Mouse (Mus musculus) cerebellum, adult (tissue): ENCODE measurements around the gene Plin4.
"Not testable (repeated sequence)": the region's sequence is repeated elsewhere in the genome, so short reads cannot be mapped to it uniquely, and the experiment has no call there.

Experiments
- ATAC-seq: cut with Nextera tagmentation; 2 replicates; pipeline ENCODE4 v1.9.2; 2017; ENCODE audit warnings: mild to moderate bottlenecking, moderate library complexity, mixed read lengths; ENCODE audit not compliant: insufficient number of reproducible peaks, low FRiP score, low TSS enrichment

Plin4 gene

DNA sequence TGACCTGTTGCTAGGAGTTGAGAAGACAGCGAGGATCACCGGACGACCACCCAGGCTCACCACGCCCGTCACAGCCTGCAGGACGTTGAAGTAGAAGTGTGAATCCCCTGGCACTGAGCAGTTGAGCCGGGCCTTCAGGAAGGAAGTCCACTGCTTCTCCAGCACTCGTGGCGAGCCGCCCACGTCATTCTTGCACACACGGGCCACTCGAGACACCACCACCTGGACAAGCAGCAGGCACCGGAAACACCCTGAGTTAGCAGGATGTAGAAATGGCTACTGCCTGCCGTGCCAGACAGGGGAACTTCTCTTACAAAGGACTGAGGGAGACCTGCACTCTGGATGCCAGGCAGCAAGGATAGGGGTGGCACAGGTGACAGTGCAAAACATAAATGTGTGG is 18.6 kb upstream of the Plin4 start:
- no peak for ATAC-seq

DNA sequence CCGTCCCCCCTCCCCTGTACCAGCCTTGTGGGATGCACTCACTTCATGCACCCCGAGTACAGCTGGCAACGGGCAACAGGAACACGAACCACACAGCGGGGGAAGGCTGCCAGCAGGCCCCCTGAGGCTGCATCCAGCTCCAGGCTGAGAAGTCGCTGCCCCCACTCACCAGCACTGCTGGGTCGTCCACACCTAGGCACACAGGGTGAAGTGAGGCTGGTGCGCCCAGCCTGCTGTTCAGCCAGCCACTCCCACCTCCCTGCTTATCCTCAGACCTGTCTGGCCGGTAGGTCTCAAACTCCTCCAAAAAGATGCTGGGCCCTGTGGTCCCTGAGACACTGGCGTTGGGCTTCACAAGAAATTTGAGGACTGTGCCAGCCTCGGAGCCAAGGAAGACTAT is 16.6 kb upstream of the Plin4 start:
- no peak for ATAC-seq

DNA sequence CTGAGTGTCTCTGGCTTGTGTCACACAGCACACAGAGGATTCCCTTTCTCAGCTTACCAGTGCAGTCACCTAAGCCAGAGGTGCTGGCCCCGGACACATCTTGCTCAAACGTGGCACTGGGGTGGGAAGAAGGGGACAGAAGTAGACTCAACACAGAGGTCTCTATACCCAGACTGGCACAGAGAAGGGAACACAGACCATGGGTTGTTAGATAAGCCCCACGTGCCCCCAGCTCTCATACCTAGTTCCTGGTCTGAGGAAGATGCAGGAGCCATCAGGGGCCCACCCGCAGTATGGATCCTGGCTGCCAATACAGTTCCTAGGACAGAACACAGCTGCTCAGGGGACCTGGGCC is 15.7 kb upstream of the Plin4 start:
- no peak for ATAC-seq

DNA sequence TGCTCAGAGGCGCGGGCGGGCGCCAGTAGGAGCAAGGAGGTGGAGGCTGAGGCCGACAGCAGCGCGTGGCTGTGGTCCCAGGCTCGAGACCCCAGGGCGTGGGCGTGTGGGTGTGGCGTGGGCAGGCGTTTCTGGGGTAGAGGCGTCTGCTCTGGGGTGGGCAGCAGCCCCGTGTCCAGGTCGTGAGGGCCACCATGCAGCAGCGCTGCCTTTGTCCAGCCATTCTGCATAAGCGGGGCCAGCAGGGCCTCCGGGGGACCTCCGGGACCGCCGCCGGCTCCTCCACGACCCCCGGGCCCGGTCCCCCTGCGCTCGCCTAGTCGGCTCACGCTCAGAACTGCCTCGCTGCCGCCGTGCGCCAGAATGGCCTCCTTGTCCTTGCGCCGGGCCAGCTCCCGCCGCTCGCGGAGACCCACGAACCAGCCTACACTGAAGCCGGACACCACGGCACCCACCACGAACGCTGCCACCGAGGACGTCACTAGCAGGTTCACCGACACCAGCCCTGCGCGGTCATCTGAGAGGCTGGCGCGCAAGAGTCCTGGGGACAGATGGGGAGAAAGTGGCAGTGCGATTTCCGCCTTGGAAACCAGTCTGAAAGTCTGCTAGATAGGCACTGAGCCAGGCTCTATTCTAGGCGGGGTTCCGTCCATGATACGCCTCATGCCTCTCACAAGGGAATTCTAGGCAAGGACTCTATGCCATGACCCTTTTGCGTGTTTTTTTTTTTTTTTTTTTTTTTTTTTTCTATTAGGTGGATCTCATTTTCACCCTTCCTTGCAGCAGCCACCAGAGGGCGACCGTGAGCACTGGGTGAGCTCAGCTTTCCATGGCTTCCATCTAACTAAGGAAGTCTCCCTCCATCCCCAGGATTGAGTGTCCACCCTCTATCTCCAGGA is 15.0 kb upstream of the Plin4 start:
- no peak for ATAC-seq

DNA sequence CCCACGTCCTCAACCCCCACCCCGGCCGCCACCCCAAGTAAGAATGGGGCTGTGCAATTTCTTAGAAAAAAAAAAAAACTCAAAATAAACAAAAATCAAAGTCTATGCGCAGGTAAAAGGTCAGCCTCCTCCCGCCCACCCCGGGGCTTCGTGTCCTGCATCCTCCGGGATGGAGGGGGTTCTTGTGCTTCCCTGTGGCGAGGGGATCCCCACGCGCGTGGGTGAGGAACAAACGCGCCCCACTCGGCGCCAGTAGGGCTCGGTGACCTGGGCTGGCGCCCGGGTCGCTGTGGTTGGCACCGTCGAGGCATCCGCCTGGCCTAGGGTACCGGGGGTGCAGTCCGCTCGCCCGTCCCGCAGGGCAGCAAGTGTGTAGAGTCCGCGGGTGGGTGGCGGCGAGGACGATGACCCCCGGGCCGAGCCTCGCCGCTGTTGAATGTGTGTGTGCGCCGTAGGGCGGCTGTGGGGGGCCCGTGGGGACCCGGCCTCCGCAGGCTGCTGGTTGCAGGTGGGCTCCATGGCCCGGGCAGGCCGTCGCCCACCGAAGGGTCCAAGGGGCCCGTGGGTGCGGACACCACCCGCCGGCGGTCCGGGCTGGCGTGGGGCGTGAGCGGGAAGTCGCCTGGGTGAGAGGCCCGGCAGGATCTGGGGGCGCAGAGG is 14.2 kb upstream of the Plin4 start:
- ATAC-seq: no peak

DNA sequence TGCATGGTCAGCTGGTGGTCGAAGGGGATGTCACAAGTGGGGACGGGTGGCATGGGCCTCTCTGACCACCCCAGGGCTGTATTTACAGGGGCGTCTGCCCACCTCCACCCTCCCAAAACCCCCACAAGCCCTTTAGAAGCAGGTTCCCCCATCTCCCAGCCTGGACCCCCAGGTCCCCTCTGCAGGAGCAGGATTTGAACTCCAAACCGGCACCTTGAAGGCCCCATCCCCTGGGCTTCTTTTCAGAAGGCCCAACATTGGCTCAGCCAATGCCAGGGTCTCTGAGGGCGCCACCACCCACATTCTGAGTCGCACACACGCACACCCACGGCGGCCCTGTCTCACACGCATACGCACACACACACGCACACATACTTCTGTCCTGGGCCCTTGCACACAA is 13.6 kb upstream of the Plin4 start:
- no peak for ATAC-seq

DNA sequence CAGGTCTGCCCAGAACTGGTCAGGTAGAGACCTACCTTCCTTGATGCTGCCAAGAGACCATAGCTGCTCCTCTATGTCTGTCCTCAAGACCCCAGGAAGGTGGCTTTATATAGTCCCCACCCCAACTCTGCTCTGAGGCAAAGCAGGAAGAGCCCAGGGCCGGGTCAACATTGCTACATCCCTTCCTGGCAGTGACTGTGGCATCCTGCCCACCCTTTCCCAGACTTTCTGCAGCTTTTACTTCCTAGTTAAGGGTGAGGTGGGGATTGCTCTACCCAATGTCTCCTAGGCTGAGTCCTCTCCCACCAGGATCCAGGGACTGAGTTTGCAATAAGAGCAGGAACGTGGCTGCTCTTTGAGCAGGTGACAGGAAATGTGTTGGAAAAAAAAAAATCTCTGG is 12.2 kb upstream of the Plin4 start, which contains the start of gene Lrg1:
TSS of gene Lrg1 (minus strand) at position 176 of the 400 bp plus-strand sequence.
- no peak for ATAC-seq

DNA sequence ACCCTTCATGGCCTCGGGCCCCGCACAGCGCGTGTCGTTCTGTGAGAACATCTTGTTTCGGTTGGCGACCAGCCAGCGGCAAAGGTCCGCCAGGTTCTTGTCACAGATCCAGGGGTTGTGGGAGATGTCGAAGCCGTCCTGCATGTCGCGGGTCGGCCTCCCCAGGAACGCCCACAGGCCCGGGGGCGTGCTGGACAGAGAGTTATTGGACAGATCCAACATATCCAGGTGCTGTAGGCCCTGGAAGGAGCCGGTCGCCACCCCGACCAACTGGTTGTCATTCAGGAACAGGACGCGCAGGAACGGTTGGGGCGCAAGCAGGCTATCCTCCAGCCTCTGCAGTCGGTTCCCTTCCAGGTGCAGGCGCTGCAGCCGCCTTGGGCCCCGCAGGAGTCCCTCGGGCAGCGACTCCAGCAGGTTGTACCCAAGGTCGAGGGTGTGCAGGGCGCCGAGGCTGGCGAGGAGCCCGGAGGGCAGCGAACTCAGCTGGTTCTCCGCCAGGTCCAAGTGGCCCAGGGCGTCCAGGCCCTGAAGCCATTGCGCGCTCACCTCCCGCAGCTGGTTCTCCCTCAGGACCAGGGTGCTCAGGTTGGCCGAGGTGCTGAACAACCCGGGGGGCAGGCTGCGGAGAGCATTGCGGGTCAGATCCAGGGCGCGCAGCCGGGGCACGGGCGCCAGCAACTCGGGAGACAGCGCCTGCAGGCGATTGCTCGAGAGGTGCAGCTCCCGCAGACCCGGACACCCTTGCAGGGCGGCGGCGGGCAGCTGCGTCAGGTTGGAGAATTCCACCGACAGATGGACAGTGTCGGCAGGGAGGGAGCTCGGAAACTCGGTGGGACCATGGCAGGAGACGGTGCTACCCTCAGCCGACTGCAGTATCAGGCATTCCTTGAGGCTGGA is 10.6 kb upstream of the Plin4 start:
- peak; percentile 1; the same call in 1 of the 2 replicates for ATAC-seq

DNA sequence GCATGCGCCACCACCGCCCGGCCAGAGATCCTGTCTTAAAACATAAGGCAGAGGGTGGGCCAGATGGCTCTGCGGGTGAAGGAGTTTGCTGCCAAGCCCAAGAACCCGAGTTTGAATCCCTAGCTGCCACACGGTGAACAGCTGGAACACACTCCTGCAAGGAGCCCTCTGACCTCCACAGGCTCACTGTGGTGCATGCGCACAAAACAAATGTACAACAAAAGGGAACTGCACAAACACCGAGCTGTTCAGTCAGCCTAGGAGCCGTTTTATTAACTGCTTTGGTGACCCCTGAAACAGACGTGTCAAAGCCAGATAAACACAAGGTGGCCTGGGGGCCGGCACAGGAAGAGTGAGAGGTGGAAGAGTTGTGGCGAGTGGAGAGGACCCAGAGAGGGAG is 9.8 kb upstream of the Plin4 start:
- ATAC-seq: no peak

DNA sequence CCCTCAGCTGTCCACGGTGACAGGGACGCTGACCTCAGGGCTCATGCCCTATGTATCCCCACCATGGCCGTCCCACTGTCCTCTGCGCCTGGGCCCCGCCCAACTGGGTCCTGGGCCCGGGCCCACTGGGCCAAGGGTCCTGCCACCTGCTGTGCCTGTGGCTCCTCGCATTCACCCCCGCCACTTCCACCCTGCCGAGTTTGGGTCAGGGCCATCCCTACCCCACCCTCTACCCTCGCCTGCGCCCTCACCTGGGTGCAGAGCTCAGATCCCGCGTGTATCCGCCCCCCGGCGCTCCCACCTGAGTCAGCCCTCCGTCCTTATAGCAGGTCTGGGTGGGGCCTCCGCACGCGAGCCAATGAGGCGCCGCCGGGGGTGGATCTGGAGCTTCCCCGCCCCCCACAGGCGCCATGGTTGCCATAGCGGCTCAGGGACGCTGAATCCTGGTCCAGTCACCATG is 7.7 kb upstream of the Plin4 start, which contains the start of gene Plin5:
TSS of gene Plin5 (minus strand) at position 346 of the 460 bp plus-strand sequence.
- ATAC-seq: no peak

DNA sequence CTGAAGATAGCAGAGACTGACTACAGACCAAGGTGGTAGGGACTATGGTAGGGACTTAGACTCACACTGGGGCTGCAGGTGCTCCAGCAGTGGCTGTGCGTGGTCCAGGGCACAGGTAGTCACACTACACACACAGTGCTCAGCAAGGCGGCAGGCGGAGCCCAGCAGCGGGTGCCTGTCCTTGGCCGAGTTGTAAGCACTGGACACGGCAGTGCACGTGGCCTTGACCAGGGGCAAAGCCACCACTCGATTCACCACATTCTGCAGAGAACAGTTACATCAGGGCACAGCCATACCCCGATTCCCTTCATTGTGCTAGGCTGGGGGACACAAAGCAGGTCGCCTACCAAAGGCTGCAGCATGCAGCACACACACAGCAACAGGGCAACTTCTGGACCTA is 6.6 kb upstream of the Plin4 start:
- no peak for ATAC-seq

DNA sequence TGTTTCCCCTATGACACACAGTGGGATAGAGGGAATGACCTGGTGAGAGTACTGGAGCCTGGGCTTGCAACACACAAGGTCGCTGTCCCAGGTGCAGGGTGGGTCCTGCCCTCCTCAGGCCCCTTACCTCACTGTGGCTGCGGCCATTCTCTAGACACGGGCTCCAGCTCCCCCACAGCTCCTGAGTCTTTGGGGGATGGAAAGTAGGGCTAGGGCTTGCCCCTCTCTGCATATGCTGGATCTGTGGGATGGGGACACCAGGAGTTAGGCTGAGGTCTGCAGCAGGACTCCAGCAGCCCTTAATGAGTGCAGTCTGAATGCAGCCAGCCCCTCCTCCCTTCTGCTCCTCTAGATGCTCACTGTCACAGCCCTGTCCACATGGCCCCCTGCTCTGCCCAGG is 3.1 kb upstream of the Plin4 start:
- no peak for ATAC-seq

DNA sequence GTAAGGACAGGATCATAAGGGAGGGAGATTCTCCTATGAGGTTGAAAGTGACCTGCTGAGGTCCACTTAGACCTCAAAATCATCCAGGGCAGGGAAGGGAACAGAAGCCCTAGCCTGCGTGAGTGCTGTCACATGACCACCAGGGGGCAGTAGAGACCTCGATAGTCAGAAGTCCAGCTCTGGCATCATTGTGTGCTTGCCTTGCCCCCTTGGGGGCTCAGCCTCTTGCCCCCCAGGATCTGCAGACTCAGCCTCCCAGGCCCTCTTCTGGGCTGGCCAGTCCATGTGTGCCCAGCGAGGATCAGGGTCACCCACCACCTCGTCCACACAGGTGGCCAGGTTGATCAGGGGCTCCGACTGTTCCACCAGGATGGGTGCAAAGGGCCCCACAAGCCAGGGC is 2.3 kb upstream of the Plin4 start:
- peak; percentile 40; the same call in 1 of the 2 replicates for ATAC-seq

DNA sequence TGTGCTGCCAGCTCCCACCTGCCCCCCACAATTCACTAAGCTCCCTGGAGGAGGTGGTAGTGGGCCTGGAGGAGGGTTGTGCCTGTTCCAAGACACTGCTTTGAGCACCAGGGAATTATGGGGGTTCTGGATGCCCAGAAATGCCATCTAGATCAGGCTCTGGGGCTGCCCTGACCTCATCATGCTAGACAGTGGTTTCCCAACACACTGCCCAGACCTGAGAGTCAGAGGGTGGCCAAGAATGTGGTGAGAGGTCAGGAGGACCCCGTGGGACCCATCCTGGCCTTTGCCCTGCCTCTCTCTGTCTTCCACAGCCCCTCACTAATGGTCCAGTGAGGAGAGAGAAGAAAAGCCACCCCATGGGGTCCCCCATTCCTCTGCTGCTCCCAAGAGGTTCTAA is 1.4 kb upstream of the Plin4 start:
- ATAC-seq: no peak

DNA sequence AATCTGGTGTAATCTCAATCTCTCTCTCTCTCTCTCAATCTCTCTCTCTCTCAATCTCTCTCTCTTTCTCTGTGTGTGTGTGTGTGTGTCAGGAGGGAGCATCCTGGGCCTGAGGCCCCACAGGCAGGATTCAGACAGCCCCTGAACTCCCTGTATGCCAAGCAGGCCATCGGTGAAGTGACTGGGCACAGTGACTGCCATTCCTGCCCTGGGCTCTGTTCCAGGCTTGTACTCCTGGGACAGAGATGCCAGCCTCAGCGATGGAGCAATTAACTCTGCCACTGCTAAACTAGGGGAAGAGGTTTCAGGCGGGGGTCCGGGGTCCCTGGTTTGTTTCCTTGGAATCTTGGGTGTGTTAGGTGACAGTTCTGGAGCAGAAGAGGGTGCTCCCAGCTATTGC is 968 bp upstream of the Plin4 start:
- ATAC-seq: no peak

DNA sequence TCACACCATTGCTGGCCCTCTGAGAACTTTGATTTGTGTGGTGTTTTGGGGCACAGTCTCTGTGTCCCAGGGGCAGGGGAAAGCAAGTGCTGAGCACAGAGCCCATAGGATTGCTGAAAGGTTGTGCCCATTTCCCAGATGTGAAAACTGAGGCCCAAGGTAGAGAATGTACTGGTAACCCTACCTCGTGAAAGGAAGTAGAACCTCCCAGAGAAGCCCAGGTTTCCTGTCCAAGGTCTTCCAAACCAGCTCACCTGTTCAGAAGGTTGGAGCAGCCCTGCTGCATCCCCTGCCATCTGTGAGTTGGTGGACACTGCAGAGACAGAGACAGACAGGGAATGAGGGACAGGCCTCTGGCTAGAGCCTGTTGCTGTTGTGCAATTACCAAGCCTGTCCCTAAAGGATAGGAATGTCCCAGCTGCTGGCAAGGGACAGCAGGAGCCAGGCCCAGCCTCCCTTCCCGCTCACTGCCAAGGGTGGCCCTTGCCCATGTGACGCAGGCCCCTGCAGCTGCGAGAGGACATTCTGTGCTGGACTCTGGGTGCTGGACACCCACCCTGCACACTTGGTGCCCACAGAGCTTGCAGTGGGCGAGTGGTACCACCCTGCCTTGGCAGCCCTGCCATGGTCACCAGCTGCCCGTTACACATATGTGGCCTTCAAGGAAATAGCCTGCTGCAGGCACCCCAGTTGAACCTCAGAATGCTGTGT is 1.1 kb downstream of the Plin4 start:
- peak; percentile 20; the same call in 1 of the 2 replicates for ATAC-seq

DNA sequence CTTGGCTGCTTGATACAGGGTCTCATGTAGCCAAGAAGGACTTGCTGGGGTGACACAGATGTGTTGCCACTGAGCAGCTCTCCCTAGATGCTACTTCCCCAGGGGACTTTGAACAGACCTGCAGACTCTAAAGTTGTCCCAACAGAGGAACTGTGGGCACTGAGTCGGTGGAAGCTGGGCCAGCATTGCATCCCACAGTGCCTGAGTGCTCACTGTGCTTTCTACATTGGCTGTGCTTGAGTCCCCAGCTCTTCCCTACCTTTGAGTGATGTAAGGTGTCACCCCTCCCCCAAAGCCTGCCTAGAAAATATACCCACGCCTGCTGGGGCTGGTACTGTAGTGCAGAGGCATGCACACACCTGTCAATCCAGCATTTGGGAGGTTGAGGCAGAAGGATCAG is 1.9 kb downstream of the Plin4 start:
- no peak for ATAC-seq

DNA sequence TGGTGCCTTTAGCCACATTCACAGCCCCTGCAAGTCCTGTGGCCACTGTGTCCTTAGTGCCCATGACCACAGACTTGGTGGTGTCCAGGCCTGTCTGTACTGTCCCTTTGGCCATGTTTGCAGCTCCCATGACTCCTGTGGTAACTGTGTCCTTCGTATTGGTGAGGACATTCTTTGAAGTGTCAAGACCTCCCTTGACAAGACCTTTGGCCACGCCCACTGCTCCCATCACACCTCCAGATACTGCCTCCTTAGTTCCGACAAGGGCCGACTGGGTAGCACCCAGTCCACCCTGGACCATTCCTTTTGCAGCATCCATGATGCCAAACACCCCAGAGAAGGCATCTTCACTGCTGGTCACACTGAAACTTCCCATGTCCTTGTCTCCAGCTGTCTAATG is 2.6 kb downstream of the Plin4 start:
- ATAC-seq: no peak

DNA sequence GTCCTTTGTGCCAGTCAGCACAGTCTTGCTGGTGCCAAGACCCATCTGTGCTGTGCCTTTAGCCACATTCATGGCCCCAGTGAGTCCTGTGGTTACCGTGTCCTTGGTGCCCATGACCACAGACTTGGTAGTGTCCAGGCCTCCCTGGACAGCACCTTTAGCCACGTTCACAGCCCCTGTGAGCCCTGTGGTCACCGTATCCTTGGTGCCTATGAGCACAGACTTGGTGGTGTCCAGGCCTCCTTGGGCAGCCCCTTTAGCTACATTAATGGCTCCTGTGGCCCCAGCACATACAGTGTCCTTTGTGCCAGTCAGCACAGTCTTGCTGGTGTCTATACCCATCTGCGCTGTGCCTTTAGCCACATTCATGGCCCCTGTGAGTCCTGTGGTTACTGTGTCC is 3.2 kb downstream of the Plin4 start:
- ATAC-seq: not testable (repeated sequence)

DNA sequence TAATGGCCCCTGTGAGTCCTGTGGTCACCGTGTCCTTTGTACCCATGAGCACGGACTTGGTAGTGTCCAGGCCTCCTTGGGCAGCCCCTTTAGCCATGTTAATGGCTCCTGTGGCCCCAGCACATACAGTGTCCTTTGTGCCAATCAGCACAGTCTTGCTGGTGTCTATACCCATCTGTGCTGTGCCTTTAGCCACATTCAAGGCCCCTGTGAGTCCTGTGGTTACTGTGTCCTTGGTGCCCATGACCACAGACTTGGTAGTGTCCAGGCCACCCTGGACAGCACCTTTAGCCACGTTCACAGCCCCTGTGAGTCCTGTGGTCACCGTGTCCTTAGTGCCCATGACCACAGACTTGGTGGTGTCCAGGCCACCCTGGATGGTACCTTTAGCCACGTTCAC is 4.8 kb downstream of the Plin4 start:
- ATAC-seq: not testable (repeated sequence)
